Mouse (Mus musculus) ES-Bruce4 (cell line): ENCODE measurements around the gene Srp54c.
"Not testable (repeated sequence)": the region's sequence is repeated elsewhere in the genome, so short reads cannot be mapped to it uniquely, and the experiment has no call there.

Experiments
- EP300 ChIP-seq: IDR thresholded peaks from 2 replicates; pipeline ENCODE4 v1.6.1; 2011; ENCODE audit warnings: low read depth, low read length; ENCODE audit not compliant: insufficient read depth
- POLR2A ChIP-seq: IDR thresholded peaks from one replicate; pipeline ENCODE4 v1.8.1; 2011; ENCODE audit warnings: low read length; ENCODE audit not compliant: insufficient read depth

- not testable (repeated sequence) for TF ChIP-seq EP300, POLR2A
Observed at GRCm38 (mm10) chr12:55189127-55189526, 40.8 kb upstream of the Srp54c start.
